Mouse (Mus musculus): ENCODE measurements at regions not wholly inside any gene's neighbourhood (a gene's known extent, or its start where the extent isn't known, plus 50 kb on each side); places are given as distances from the start of the nearest gene placed in this dataset.

- intact Hi-C loops (cut with DNase I): no loop called here
- no peak for DNase-seq (ENCODE audit: low spot score in 2 of 2)
Measured at GRCm38 (mm10) chr1:90522294-90522693, 80.5 kb upstream of the Cops8 start.

- intact Hi-C loops (cut with DNase I): no loop called here
- no peak for DNase-seq (ENCODE audit: low spot score in 2 of 2)
Measured at GRCm38 (mm10) chr1:90524641-90525220, 78.0 kb upstream of the Cops8 start.

- intact Hi-C loops (cut with DNase I): no loop called here
- no peak for DNase-seq (ENCODE audit: low spot score in 2 of 2)
Measured at GRCm38 (mm10) chr1:90526311-90526710, 76.5 kb upstream of the Cops8 start.

GRCm38 (mm10) chr1:90527947-90528717 lies 74.6 kb upstream of the Cops8 start:
- intact Hi-C loops (cut with DNase I): no loop called here
- DNase-seq (ENCODE audit: low spot score in 2 of 2): no peak

- intact Hi-C loops (cut with DNase I): no loop called here
- DNase-seq (ENCODE audit: low spot score in 2 of 2): no peak
Measured at GRCm38 (mm10) chr1:90533481-90533880, 69.3 kb upstream of the Cops8 start.

- no peak for DNase-seq (ENCODE audit: low spot score in 2 of 2)
- intact Hi-C loops (cut with DNase I): no loop called here
Measured at GRCm38 (mm10) chr1:90536105-90536504, 66.7 kb upstream of the Cops8 start.

GRCm38 (mm10) chr1:90543801-90544795 lies 58.7 kb upstream of the Cops8 start:
- intact Hi-C loops (cut with DNase I): no loop called here
- DNase-seq (ENCODE audit: low spot score in 2 of 2): no peak

- no peak for DNase-seq (ENCODE audit: low spot score in 2 of 2)
- intact Hi-C loops (cut with DNase I): no loop called here
Measured at GRCm38 (mm10) chr1:90544821-90545536, 57.8 kb upstream of the Cops8 start.

- intact Hi-C loops (cut with DNase I): no loop called here
- DNase-seq (ENCODE audit: low spot score in 2 of 2): no peak
Measured at GRCm38 (mm10) chr1:90552644-90553043, 50.1 kb upstream of the Cops8 start.
